Mouse (Mus musculus): ENCODE measurements around the gene Baiap2l2. TPM values are rescaled to one million over a fixed set of nuclear protein-coding genes. Genes with fewer than 3 reads are reported as not detected.

Baiap2l2 gene
- polyA plus RNA-seq, 1 experiment = not detected

DNA sequence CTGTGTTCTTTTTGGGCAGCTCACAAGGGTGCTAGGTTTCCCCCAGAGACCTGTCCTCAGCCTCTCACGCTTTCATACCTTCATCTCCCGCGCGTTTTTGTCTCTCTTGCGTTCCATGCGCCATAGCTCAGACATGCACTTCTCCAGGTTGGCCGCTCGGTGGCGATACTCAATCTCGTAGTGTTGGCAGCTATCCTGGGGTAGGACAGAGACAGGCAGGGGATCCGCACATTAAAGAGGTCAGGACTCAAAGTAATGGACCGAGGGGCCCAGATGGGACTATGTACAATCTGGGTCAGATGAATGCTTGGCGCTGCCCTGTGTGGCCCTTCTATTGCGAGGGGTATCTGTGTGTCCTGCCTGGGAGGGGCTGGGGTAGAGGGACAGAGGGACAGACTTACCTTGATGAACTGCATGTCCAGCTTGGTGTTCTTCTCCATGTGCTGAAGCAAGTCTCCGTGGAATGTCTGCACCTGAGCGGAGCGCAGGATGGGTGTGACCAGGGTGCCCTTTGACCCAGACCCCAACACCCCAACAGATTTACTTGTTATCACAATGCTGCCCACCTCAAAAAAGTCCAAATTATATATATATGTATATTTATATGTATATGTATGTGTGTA is 14.1 kb downstream of the Baiap2l2 start:
- TF ChIP-seq POLR2A (IDR thresholded peaks at IDR 0.05; ENCODE audit: insufficient read depth, low read depth, low read length) (no peak), CTCF (IDR thresholded peaks at IDR 0.05; ENCODE audit: insufficient read depth, low read depth, low read length) (peak; percentile 75; the same call in 1 of the 2 replicates)
- Histone ChIP-seq H3K4me1 (ENCODE audit: control insufficient read depth, insufficient read depth, low read length) (peaks cover 13% of the 10 kb centered on the region), H3K4me3 (ENCODE audit: insufficient read depth, low read depth, low read length) (peak overlapping the region; percentile 31), H3K27ac (ENCODE audit: insufficient read depth, low read depth, low read length) (no peak overlapping the region)
- WGBS = 14% methylated on average over 17 of the region's 17 CpGs

DNA sequence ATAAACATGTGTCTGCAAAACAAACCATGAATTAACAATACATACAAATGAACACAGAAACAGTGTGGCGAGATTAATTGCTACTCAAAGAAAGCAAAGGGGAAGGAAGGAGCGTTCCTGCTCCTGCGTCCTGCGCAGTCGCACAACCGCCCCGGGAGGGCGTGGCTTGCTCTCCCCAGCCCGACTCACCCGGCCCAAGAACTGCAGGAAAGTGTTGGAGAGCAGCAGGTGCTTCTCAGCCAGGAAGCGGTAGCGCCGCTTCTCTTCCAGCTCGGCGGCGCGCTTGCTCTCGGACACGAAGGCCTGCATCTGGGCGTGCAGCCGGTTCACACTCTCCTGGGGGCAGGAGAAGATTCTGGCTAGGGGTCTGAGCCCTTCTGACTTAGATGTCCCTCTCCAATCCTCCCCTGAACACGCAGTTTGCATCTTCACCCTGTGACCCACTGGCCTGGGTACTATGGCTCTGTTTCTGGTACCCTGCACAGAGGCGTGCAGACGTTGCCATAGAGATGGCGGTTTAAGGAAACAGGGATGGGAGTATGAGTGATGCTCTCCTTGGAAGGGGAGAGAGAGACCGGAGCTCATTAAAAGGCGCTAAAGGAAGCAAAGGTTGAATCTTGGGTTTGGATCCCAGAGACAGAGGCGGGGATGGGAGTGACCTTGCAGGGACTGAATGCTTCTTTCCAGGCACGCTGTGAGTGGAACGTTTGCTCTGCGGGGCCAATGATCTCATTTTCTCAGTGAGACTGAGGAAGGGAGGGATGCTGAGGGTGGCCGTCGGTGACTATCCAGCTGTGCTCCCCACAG is 14.8 kb downstream of the Baiap2l2 start:
- Histone ChIP-seq H3K27ac (ENCODE audit: insufficient read depth, low read depth, low read length) (no peak overlapping the region), H3K4me3 (ENCODE audit: insufficient read depth, low read depth, low read length) (peak overlapping the region; percentile 31), H3K4me1 (ENCODE audit: control insufficient read depth, insufficient read depth, low read length) (peaks cover 13% of the 10 kb centered on the region)
- TF ChIP-seq POLR2A (IDR thresholded peaks at IDR 0.05; ENCODE audit: insufficient read depth, low read depth, low read length) (0 out of 2 replicates have a peak, but pooled peaks have one; percentile 8), CTCF (IDR thresholded peaks at IDR 0.05; ENCODE audit: insufficient read depth, low read depth, low read length) (no peak)
- WGBS = 2% methylated on average over 33 of the region's 33 CpGs

DNA sequence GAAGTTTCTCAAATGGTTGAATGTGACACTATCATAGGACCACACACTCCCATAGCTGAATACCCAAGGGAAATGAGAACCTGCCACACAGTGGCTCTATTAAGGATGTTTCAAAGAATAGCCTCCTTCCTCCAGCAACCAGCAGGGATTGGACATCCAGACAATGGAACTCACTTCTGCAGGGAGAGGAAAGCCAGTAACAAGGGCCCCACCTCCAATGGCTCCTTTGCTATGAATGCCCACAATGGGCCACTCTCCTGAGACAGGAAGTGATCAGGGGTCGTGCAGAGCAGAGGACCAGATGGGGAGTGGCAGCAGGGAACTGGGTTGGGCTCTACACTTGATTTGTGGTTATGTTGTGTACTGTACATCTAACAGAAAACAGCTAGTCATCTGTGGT is 16.8 kb downstream of the Baiap2l2 start:
- WGBS = 31% methylated on average over 1 of the region's 1 CpGs
- H3K4me1 ChIP-seq (ENCODE audit: control insufficient read depth, insufficient read depth, low read length) = peaks cover 13% of the 10 kb centered on the region
- no peak for TF ChIP-seq POLR2A (IDR thresholded peaks at IDR 0.05; ENCODE audit: insufficient read depth, low read depth, low read length)
- TF ChIP-seq CTCF (IDR thresholded peaks at IDR 0.05; ENCODE audit: insufficient read depth, low read depth, low read length) = no peak
- no peak overlapping the region for H3K27ac ChIP-seq (ENCODE audit: insufficient read depth, low read depth, low read length)
- no peak overlapping the region for H3K4me3 ChIP-seq (ENCODE audit: insufficient read depth, low read depth, low read length)

DNA sequence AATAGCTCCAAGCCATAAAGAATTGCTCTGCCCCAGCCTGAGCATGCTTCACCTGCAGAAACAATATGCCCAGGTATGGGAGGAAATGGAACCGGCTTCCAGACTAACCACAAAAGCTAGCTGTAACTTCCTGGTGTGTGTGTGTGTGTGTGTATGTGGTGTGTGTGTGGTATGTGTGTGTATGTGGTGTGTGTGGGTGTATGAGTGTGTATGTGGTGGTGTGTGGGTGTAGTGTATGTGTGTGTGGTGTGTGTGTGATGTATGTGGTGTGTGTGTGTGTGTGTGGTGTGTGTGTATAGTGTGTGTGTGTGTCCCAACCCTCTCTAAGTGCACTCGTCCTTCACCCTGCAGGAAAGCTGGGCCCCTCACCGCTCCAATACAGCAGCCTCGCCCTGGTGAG is 20.0 kb downstream of the Baiap2l2 start:
- TF ChIP-seq POLR2A (IDR thresholded peaks at IDR 0.05; ENCODE audit: insufficient read depth, low read depth, low read length) = no peak
- no peak for TF ChIP-seq CTCF (IDR thresholded peaks at IDR 0.05; ENCODE audit: insufficient read depth, low read depth, low read length)
- no peak overlapping the region for H3K27ac ChIP-seq (ENCODE audit: insufficient read depth, low read depth, low read length)
- H3K4me3 ChIP-seq (ENCODE audit: insufficient read depth, low read depth, low read length) = no peak overlapping the region
- H3K4me1 ChIP-seq (ENCODE audit: control insufficient read depth, insufficient read depth, low read length) = peaks cover 22% of the 10 kb centered on the region
- WGBS = 83% methylated on average over 4 of the region's 4 CpGs

DNA sequence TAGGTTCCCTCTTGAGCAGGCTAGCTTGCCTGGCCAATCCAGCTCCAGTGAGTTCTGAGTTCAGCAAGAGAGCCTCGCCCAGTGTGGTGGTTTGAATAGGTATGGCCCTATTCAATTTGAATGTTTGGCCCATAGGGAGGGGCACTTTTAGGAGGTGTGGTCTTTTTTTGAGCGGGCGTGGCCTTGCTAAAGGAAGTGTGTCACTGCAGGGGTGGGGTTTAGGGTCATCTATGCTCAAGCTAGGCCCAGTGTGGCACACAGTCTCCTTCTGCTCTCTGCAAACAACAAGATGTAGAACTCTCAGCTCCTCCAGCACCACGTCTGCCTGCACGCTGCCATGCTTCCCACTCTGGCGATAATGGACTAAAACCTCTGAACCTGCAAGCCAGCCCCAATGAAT is 21.6 kb downstream of the Baiap2l2 start:
- Histone ChIP-seq H3K4me1 (ENCODE audit: control insufficient read depth, insufficient read depth, low read length) (peaks cover 22% of the 10 kb centered on the region), H3K4me3 (ENCODE audit: insufficient read depth, low read depth, low read length) (no peak overlapping the region), H3K27ac (ENCODE audit: insufficient read depth, low read depth, low read length) (no peak overlapping the region)
- 93% methylated on average over 6 of the region's 6 CpGs for WGBS
- TF ChIP-seq POLR2A (IDR thresholded peaks at IDR 0.05; ENCODE audit: insufficient read depth, low read depth, low read length) (no peak), CTCF (IDR thresholded peaks at IDR 0.05; ENCODE audit: insufficient read depth, low read depth, low read length) (no peak)

DNA sequence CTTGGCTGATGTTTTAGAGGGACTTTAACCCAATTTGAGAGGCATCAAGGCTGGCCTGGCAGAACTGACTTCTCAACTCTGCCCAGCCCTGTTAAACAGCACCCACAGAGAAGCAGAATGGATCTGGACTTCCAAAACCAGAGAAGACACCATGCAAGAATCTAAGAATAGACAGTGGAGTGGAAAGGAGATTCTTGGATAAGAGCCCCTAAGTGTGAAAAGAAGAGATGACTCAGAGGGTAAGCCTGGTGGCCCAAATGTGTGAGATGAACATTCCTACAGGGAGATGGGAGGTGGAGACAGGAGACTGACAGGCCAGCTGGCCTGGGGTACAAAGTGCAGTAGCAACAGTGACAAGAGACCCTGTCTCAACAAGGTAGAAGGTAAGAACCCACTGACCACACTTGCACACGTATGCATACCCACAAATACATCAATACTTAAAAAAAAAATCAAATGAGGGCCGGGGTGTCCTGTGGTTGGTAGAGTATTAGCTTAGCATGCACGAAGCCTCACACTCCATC is 22.5 kb downstream of the Baiap2l2 start:
- WGBS = 92% methylated on average over 3 of the region's 3 CpGs

DNA sequence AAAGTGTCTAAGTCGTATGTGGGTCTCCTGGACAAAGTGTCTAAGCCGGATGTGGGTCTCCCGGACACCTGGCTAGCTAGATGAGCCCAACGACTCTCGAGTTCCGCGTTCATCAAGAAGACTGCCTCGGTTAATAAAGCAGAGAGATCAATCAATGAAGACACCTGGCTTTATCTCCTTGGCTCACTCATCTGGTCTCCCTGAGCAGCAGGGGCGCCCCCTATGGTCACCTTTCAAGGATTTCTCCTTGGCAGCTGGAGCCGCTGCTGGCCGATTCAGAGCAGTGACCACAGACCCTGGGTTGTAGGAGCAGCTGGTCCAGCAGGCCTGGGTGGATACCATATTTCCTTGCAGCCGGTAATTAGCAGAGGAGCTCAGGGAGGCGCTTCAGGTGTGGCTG is 23.0 kb downstream of the Baiap2l2 start:
- H3K4me1 ChIP-seq (ENCODE audit: control insufficient read depth, insufficient read depth, low read length) = peaks cover 22% of the 10 kb centered on the region
- no peak overlapping the region for H3K4me3 ChIP-seq (ENCODE audit: insufficient read depth, low read depth, low read length)
- no peak overlapping the region for H3K27ac ChIP-seq (ENCODE audit: insufficient read depth, low read depth, low read length)
- TF ChIP-seq POLR2A (IDR thresholded peaks at IDR 0.05; ENCODE audit: insufficient read depth, low read depth, low read length) = no peak
- TF ChIP-seq CTCF (IDR thresholded peaks at IDR 0.05; ENCODE audit: insufficient read depth, low read depth, low read length) = peak; percentile 45; the same call in 1 of the 2 replicates
- WGBS = 19% methylated on average over 13 of the region's 13 CpGs

More for the DNA sequence above, 22.5 kb downstream of the Baiap2l2 start:
- H3K27ac ChIP-seq (ENCODE audit: insufficient read depth, low read depth, low read length) = no peak overlapping the region; the same call in 1 of the 2 replicates
- peaks cover 22% of the 10 kb centered on the region for H3K4me1 ChIP-seq (ENCODE audit: control insufficient read depth, insufficient read depth, low read length)
- TF ChIP-seq POLR2A (IDR thresholded peaks at IDR 0.05; ENCODE audit: insufficient read depth, low read depth, low read length) (no peak), CTCF (IDR thresholded peaks at IDR 0.05; ENCODE audit: insufficient read depth, low read depth, low read length) (no peak)
- no peak overlapping the region for H3K4me3 ChIP-seq (ENCODE audit: insufficient read depth, low read depth, low read length)

DNA sequence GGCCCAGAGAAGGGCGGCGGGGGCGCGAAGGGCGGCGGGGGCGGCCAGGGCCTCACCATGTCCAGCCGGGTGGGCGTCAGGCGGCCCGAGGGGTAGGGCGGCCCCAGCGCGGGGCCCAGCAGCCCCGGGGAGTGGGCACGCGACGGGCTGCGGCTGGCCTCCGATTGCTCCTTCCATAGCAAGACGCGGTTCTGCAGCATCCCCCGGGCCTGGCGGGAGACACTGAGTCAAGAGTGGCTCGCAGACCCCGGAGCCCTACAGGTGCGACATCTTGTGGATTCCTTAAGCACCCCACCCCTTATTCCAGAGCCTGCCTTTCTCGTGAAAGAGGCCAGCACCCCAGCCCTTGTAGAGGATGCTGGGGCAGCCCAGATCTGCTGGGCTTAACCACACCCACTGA is 23.6 kb downstream of the Baiap2l2 start:
- TF ChIP-seq CTCF (IDR thresholded peaks at IDR 0.05; ENCODE audit: insufficient read depth, low read depth, low read length) = no peak
- TF ChIP-seq POLR2A (IDR thresholded peaks at IDR 0.05; ENCODE audit: insufficient read depth, low read depth, low read length) = no peak
- peaks cover 22% of the 10 kb centered on the region for H3K4me1 ChIP-seq (ENCODE audit: control insufficient read depth, insufficient read depth, low read length)
- H3K27ac ChIP-seq (ENCODE audit: insufficient read depth, low read depth, low read length) = no peak overlapping the region
- H3K4me3 ChIP-seq (ENCODE audit: insufficient read depth, low read depth, low read length) = peak overlapping the region; percentile 88
- WGBS = under 1% methylated on average over 24 of the region's 28 CpGs

Data from olfactory bulb, adult 2 months (tissue).